Mouse (Mus musculus) urinary bladder, postnatal 14 days (tissue): ENCODE measurements around the gene Mtor.

ENCODE experiments used
- DNase-seq: peaks from one replicate; pipeline ENCODE4 v3.0.0; 2021; ENCODE audit warnings: low spot score

Mtor gene

DNA sequence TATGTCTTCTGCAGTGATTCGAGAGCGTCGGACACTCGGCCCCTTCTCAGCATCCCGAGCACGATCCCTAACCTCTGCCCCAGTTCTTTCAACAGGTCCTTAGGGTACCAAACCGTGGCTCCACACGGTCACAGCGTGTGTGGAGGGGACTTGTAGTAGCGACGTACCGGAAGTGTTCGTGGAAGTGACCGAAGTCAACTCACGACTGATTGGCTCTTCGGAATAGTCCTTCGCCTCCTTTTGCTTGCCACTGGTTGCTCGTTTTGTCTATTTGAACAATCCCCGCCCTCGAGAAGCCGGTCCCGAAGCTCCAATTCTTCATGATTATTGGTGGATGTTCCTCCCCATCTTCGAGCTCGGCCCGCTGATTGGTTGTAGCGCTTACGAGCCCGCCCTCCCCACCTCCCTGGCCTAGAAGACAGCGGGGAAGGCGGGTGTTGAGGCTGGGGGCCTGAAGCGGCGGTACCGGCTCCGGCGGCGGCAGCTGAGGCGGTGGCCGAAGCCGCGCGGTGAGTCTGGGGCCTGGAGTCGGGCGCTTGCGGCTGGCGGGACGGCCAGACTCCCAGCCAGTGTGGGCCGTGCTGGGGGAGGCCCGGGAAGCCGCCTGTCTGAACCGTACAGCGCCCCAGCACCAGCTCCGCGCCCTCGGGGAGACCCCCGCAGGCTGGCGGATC, at the start of gene Mtor:
Gene Mtor, plus strand, starts transcription at position 433 of the 674 bp plus-strand sequence.
- DNase-seq = peak; percentile 95

DNA sequence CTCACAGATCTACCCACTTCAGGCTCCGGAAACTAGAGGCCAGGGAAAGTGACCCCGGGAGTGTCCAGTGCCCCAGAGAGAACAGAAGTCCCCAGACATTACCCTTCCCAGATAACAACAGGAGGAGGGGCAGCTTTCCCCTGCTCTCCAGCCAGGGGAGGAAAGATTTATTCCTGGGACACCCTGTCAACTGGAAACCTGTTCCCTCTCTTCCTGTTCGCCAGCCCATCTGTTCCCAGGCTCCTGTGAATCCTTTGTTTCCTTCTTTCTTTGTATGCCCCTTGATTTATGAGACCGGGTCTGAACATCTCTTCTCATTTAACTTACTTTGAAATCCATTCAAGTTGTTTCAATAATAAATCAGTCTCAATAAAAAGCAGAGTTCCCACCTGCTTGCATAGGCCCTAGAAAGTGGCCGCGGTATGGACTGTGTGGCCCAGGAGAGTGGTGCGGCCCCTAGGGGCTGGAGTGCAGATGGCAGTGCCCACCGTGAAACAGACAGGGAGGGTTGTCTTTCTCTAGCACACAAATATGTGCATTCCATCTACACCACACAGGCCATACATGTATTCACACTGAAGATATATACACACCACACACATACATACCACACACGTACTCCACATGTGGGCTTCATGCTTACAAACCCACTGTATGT, 48.8 kb upstream of the Mtor start:
- no peak for DNase-seq

GRCm38 (mm10) chr4:148403402-148403801, 45.0 kb upstream of the Mtor start:
- no peak for DNase-seq

DNA sequence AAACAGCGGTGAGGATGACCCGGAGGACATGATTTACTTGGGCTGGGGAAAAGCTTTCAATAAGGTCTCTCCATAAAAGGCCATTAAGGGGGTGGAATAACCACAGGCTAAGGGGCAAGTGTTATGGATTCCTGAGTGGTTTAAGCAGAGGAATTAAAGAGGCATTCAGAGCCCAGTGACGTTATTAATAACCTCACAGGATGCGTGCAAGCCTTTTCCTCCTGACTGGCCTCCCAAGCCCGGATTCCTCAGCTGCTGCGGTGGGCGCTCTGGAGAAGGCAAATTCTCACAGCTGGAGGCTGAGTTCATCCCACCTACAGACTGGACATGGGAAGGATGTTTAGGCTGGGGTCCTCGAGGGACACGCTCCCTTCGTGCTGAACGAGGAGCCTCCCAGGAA, 43.7 kb upstream of the Mtor start:
- no peak for DNase-seq

DNA sequence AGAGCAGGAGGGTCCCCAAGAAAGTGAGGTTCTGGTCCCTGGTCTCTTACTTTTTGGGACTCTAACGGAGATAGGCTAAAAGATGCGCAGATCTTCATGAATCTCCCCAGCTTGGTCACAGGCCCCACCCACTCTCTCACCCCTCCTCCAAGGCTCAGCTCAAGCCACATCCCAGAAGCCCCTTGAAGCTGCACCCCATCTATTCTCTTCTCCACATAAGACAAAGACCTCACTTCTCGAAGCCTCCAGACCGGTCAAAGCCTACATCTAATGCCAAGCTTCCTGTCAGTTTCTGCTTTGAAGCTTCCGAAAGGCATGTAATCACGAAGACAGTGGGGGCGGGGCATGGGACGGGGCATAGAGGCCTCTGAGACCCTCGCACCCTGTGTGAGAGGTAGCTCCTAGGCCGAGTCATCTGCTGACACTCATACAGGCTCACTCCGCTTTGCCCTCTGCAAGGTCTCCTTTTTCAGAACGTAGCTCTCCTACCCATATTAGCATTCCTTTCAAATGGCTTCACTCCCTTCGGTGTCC, 43.1 kb upstream of the Mtor start:
- DNase-seq = no peak

DNA sequence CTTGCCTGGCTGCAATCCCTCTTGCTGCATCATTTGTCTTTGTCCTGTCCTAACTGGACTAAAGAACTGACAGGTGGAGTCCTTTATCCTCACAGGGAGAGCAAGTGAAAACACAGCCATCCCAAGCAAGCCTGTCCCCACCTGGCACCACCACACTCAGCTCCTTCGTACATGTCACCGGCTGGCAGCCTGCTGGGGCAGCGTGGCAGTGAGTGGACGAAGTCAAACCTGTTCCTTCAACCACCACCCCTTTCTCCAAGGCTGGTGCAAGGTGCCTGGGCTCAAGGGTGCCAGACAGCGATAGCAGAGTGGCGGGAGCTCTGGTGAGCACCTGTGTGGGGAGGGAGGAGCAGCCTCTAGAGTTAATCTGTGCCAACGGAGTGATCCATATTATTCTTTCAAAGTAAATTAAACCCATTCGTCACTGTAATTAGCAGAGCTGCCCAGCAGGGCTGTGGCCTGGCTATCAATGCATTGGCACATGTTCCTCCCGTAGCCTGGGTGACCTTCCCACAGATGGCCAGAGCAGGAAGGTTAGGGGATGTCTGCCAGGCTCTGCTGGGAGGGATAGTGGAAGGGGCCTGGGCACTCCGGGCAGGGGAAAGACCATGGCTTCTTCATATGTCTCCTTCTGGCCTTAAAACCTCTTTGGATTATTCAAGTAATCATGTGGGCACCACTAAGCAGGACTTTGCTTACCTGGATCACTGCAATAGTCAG, 40.0 kb upstream of the Mtor start:
- DNase-seq = no peak

- DNase-seq = no peak
These were observed 32.8 kb upstream of the Mtor start for GRCm38 (mm10) chr4:148415575-148415974.

- DNase-seq = no peak
These were observed 31.3 kb upstream of the Mtor start for GRCm38 (mm10) chr4:148417074-148417526.

DNA sequence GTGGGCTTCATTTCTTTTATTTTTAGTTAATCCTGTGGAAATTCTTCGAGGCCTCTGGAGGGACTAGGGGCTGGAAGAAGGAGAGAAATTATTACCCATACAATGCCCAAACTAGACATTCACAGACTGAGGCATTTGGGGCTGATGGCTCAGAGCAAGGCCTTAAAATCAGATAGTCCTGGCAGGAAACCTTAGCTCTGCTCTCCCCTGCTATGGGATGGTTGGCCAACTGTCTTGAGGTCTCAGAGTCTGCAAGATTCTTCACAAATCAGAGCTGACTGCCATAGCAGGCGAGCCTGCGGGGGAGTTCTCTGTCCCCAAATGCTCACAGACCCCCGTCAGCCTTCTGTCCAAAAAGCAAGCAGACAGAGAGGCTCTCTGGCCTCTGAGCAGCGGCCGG, 30.9 kb upstream of the Mtor start:
- DNase-seq = no peak

DNA sequence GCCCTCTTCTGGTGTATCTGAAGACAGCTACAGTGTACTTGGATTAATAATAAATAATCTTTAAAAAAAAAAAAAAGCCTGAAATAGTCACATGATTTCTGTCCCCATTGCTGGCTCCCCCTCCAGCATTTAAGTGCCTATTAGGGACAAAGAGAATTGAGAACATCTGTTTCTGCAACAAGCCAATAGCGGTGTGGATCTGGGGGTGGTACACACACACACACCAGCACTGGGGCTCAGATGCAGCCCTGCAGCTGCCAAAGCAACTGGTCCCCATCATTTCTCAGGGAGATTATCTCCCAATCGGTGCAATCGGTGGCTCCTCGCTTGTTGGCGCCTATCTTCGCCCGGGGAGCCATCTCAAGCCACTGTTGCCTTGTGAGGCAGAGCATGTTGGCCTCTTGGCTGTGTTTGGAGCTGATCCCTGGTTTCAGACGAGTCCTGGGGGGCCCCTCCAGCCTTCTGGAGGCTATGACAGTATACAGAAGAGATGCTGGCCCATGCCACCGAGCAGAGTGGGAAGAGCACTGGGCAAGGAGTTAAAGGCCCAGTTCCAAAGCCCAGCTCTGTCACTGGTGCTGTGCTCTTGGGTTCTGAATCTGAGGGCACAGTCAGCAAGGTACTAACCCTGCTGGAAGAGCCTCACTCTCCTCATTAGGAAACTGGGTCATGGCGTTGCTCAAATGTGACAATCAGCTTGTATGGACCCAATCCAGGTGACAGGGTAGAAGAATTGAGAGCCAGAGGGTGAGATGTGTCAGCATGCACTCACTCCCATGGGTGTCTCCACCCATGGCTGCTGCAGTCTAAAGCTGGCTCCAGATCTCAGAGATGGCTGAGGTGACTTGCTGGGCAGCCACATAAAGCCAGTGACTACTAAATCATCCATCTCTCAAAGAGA, 21.2 kb upstream of the Mtor start:
- DNase-seq = no peak

DNA sequence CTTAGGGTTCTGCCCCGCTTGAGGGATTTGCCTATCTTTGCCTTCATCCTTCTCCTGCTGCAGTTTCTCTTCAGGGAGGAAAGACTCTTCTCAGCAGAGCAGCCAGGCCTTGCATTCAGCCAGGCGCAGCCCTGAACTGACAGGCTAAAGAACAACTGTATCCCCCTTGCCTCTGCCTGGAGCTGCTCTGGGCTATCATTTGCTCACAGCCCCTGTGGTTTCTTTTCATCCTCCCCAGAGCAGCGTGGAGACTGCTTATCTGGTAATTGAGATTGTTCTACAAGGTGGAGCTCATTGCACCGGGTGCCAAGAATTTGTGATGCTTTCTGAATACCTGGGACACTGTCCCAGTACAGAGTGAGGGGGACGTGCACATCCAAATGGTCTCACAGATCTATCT, 19.9 kb upstream of the Mtor start:
- DNase-seq = no peak

DNA sequence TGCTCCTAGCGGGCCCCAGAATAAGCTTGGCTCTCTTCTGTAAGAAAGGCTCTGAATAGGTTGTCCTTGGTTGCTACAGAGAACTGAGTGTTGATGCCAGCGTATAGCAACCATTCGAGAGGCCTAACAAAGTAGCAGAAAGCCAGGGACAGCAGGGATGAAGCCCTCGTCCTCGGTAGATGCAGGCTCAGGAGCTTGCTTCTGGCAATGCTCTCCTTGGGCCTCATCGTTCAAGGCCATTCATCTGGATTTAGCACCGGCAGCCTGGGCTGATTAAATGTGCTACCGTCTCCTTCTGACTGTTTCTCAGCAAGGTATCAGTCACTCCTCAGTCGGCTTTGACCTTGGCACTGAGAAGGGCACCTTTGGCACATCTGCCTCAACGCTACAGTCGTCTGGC, 19.3 kb upstream of the Mtor start:
- DNase-seq = no peak

DNA sequence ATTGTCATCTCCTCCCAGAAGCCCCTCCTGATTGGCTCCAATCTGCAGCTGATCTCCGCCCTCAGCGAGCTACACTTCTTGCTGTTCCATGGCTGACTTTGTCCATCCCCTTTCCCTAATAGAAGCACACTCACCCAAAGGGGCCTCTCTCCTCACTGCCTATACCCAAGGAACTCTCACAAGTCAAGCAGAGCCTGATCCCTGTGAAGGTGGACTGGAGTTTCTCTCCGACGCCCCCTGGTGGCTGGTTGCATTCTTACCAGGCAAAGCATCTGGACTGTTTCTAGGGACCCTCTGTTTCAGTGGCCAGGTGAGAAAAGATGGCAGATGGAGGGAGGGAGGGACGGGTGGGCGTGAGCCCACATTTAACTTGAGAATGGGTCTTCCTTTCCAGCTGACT, 18.7 kb upstream of the Mtor start:
- peak; percentile 53 for DNase-seq

- DNase-seq = no peak
These were observed 17.4 kb upstream of the Mtor start for GRCm38 (mm10) chr4:148430880-148431519.

DNA sequence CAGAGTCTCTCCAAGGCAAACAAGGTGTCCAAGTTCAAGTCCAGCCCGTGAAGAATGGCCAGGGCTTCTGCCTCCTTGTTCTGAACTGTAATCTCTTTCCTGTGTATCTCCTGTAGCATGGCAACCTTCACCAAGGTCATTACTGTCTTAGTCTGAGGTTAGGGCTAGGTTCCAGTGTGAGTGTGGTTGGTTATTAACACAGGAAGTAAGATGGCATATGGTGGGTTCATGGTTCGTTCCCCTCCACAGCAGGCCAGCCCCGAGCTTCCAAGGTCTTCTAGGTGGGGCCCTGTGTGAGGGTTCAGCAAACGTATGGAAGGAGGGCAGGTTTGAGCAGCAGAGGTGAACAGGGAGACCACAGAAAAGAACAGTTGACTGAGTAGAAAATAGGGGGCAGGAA, 15.9 kb upstream of the Mtor start:
- no peak for DNase-seq

DNA sequence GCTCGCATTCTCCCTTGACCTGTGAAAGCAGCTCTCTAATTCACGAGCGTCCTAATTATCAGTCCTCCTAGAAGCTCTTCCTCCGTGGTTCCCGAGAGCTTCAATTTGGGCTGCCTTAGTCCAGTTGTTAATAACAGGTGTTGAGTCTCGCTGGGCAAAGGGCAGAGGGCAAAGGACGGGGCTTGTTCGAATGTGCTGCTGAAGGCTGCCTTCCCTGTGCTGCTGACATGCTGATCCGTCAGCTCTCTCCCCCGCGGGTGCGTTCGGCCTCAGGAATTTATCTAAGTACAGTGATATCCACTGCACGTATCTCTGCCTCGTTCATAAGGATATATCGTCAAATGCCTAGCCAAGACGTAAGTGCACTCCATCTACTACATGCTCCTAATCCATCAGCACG, 15.1 kb upstream of the Mtor start:
- DNase-seq = no peak

GRCm38 (mm10) chr4:148433813-148434212, 14.6 kb upstream of the Mtor start:
- DNase-seq = no peak

DNA sequence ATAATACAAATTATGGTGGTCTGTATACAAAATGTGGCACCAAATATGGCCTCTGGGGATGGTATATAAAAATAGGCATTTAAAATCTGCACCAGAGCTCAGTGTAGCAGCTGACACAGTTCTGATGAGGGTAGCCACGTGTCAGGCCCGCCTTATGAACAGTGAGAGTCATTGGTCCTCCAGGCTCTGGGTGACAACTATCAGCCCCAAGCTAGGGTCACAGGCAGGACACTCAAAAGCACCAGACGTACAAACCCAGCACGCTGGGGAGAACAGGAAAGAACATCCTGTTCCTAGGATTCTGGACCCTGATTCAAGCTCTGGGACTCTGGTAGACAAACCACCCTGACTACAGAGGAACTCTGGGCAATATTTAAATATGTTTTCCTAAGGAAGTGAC, 13.9 kb upstream of the Mtor start:
- DNase-seq = no peak

GRCm38 (mm10) chr4:148435106-148435505, 13.3 kb upstream of the Mtor start:
- DNase-seq = no peak

GRCm38 (mm10) chr4:148435657-148436330, 12.6 kb upstream of the Mtor start:
- no peak for DNase-seq

- DNase-seq = no peak
These were observed 6.5 kb upstream of the Mtor start for GRCm38 (mm10) chr4:148441931-148442330.
